Mouse (Mus musculus) hindbrain, embryonic 15.5 days (tissue): ENCODE measurements around the gene Npas3. TPM values are rescaled to one million over a fixed set of nuclear protein-coding genes. Genes with fewer than 3 reads are reported as not detected.

ENCODE experiments used
- ATAC-seq: fragments of 200-750 bp; cut with Nextera tagmentation; 2 replicates; pipeline ENCODE4 v1.8.0; 2017; ENCODE audit warnings: low read depth, moderate number of reproducible peaks, moderate TSS enrichment; ENCODE audit not compliant: low FRiP score
- H3K27ac ChIP-seq: fragments of 300-500 bp; sonication (generic); replicated peaks from 2 replicates; pipeline ENCODE4 v1.5.1; 2015; ENCODE audit warnings: mild to moderate bottlenecking, inconsistent platforms
- H3K27me3 ChIP-seq: fragments of 300-500 bp; sonication (generic); 2 replicates; pipeline ENCODE4 v1.6.1; 2015; ENCODE audit warnings: control low read depth, inconsistent platforms
- H3K36me3 ChIP-seq: fragments of 300-500 bp; sonication (generic); 2 replicates; pipeline ENCODE4 v1.6.1; 2015; ENCODE audit warnings: control low read depth, inconsistent platforms
- H3K4me1 ChIP-seq: fragments of 300-500 bp; sonication (generic); replicated peaks from 2 replicates; pipeline ENCODE4 v1.6.1; 2015; ENCODE audit warnings: control low read depth, inconsistent platforms
- H3K4me2 ChIP-seq: fragments of 300-500 bp; sonication (generic); 2 replicates; pipeline ENCODE4 v1.6.1; 2015; ENCODE audit warnings: moderate library complexity, mild to moderate bottlenecking, inconsistent platforms
- H3K4me3 ChIP-seq: fragments of 300-500 bp; sonication (generic); 2 replicates; pipeline ENCODE4 v1.5.1; 2015; ENCODE audit warnings: mild to moderate bottlenecking, inconsistent platforms
- H3K9ac ChIP-seq: fragments of 300-500 bp; sonication (generic); 2 replicates; pipeline ENCODE4 v1.6.1; 2015; ENCODE audit warnings: inconsistent platforms
- H3K9me3 ChIP-seq: fragments of 300-500 bp; sonication (generic); 2 replicates; pipeline ENCODE4 v1.6.1; 2016; ENCODE audit warnings: control low read depth, inconsistent platforms
- WGBS: fragments of 180-500 bp; shearing (Covaris S2); methylation state at CpG from one replicate; pipeline ENCODE4 v1.1.7; 2015; 5-methylcytosine and 5-hydroxymethylcytosine counted together
- polyA plus RNA-seq: library from polyadenylated mRNA; unstranded; fragments of >200 nt; fragmentation: Nextera tagmentation; extraction: Ambion mirVana; gene quantifications from 2 replicates; pipeline ENCODE4 v1.2.1, GENCODE M21; 2015

Gene Npas3
- polyA plus RNA-seq: 24.9 and 27.1 TPM in 2 replicates

DNA sequence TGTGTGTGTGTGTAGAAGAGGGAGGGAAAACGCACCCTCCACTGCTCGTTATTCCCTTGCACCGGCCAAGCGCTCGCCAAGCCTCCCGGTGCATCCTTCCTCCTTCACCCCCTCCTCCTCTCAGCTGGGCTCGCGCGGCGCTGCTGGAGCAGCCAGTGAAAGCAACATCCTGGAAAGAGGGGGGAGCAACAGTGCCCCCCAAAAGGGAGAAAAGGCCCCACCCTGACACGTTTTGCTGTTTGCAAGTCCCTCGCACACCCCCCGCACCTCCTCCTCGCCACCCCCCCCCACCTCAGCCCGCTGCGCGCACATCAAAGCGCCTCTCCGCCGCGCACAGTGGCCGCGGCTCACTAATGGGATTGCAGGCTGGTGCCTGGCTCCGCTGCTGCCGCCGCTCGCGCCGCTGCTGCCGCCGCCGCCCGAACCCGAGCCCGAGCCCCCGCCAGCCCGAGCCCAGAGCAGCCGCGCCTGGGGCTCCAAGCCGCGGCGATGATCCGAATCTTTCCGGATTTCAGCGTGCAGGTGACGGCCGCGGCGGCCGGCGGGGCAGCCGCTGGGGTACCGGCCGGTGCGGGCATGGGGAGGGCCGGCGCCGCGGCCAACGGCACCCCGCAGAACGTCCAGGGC, at the start of gene Npas3:
Gene Npas3 (plus strand): TSS at position 577 of the 627 bp plus-strand sequence.
- Histone ChIP-seq H3K9me3 (no peaks in the 10 kb centered on the region), H3K4me1 (peaks cover 43% of the 10 kb centered on the region), H3K27ac (peak within 1 kb of the TSS; percentile 89), H3K27me3 (no peaks in the 10 kb centered on the region), H3K4me3 (peak within 1 kb of the TSS; percentile 79), H3K9ac (peak within 1 kb of the TSS; percentile 78), H3K36me3 (no peaks in the 10 kb centered on the region), H3K4me2 (peak within 1 kb of the TSS; percentile 96)
- WGBS: under 1% methylated on average over 44 of the region's 62 CpGs
- peak; percentile 80 for ATAC-seq

DNA sequence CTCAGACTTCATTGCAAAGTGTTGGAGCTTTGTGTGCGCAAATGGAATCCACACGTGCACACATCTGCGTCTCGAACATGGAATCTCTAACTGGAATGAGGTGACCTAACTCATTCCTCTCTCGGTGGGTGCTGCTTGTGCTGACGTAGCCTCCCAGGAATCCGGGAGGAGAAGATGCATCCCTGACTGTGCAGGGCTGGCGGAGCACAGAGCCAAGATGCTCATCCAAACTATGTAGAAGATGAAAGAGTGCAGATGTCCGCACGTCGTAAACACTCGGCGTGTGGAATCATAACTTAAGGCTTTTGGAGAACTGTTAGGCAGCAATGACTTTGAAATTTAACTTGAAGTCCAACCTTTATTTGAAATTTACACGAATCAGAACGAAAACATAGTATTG, 31.3 kb upstream of the Npas3 start:
- Histone ChIP-seq H3K4me3 (no peak overlapping the region), H3K9ac (no peak overlapping the region), H3K27me3 (no peaks in the 10 kb centered on the region), H3K9me3 (no peaks in the 10 kb centered on the region), H3K4me2 (no peak overlapping the region), H3K27ac (no peak overlapping the region), H3K4me1 (no peaks in the 10 kb centered on the region), H3K36me3 (no peaks in the 10 kb centered on the region)
- WGBS: 93% methylated on average over 15 of the region's 15 CpGs
- no peak for ATAC-seq

DNA sequence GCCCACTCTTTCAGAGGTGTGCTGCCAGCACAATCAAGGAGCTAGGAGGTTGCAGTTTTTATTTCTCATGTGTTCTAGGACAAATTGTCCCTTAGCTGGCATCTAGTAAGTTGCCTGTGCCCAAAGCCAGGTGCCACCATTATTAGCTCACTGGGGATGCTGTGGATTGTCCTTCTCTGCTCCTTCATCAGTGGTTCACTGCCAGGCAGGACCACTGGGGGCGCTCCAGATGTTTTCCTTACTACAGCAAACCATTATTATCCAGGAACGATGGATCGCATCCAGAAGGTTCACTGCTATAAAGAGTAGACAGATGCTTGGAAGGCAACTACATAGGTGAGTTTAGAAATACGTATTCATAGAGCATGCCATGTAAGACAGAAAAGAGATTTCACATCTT, 25.7 kb upstream of the Npas3 start:
- H3K4me2 ChIP-seq: no peak overlapping the region
- no peaks in the 10 kb centered on the region for H3K36me3 ChIP-seq
- H3K9ac ChIP-seq: no peak overlapping the region
- no peak for ATAC-seq
- H3K9me3 ChIP-seq: no peaks in the 10 kb centered on the region
- H3K4me3 ChIP-seq: no peak overlapping the region
- H3K27me3 ChIP-seq: no peaks in the 10 kb centered on the region
- H3K4me1 ChIP-seq: no peaks in the 10 kb centered on the region
- WGBS: 70% methylated on average over 4 of the region's 4 CpGs
- no peak overlapping the region for H3K27ac ChIP-seq

DNA sequence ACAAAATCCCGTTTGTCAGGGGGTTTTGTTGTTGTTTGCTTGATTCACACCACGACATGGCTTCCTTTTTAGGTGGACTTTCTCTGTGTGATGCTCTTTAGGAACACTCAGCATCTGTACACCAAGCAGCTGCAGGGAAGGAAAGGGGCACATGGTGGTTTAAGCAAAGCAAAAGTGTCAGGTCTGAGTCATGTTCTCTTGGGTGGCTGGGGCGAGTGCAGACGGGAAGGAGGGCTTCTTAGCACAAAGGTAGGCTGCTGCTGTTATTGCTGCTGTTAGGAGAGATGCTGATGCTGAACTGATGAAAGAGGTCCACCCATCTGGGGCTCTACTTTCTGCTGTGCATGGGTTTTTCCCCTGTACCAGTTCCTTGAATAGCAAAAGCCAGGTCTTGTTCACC, 21.1 kb upstream of the Npas3 start:
- ATAC-seq: no peak
- WGBS: 65% methylated on average over 4 of the region's 4 CpGs
- no peaks in the 10 kb centered on the region for H3K4me1 ChIP-seq
- no peak overlapping the region for H3K27ac ChIP-seq
- H3K4me3 ChIP-seq: no peak overlapping the region
- H3K27me3 ChIP-seq: no peaks in the 10 kb centered on the region
- H3K36me3 ChIP-seq: no peaks in the 10 kb centered on the region
- H3K4me2 ChIP-seq: no peak overlapping the region
- H3K9ac ChIP-seq: no peak overlapping the region
- H3K9me3 ChIP-seq: no peaks in the 10 kb centered on the region

DNA sequence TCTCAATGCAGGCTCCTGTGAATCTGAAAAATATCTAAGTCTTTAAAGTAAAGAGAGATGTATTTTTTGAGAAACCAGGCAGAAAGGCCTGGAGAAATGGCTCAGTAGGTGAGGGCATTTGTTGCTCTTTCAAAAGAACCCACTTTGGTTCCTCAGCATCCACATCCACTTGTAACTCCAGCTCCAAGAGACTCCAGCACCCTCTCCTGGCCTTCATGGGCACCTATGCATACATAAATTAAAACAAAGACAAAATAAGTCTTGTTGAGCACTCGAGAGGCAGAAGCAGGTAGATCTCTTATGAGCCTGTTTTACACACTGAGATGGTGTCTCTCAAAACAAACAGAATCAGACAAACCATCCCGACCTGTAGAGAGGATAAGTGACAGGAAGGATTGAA, 19.1 kb upstream of the Npas3 start:
- H3K4me1 ChIP-seq: no peaks in the 10 kb centered on the region
- H3K4me3 ChIP-seq: no peak overlapping the region
- H3K36me3 ChIP-seq: no peaks in the 10 kb centered on the region
- no peak overlapping the region for H3K9ac ChIP-seq
- no peak overlapping the region for H3K4me2 ChIP-seq
- H3K27me3 ChIP-seq: no peaks in the 10 kb centered on the region
- no peak for ATAC-seq
- no peaks in the 10 kb centered on the region for H3K9me3 ChIP-seq
- H3K27ac ChIP-seq: no peak overlapping the region
- 85% methylated on average over 2 of the region's 2 CpGs for WGBS

DNA sequence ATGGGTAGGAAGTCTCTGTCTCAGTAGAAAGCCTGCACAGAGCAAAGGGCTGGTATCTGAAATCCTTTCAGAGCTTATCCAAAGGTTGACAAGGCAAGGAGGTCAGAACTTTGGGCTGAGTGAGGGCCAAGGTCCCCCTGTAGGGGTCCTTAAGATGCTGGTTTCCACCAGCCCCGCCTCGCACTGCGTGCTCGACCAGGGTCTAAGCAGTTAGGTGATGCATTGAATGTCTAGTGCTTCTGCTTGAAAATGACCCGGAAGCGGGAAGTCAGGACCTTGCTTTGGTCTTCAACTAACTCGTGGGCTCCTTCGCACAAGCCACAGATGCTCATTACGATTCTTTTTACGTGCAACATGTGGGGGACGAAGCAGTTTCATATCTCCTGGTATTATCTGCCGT, 2.3 kb upstream of the Npas3 start:
- no peaks in the 10 kb centered on the region for H3K9me3 ChIP-seq
- ATAC-seq: no peak
- WGBS: 3% methylated on average over 12 of the region's 12 CpGs
- no peaks in the 10 kb centered on the region for H3K27me3 ChIP-seq
- H3K4me2 ChIP-seq: peak overlapping the region; percentile 96
- peak overlapping the region; percentile 25 for H3K9ac ChIP-seq
- H3K27ac ChIP-seq: peak overlapping the region; percentile 89
- peak overlapping the region; percentile 79 for H3K4me3 ChIP-seq
- H3K4me1 ChIP-seq: peaks cover 36% of the 10 kb centered on the region
- H3K36me3 ChIP-seq: no peaks in the 10 kb centered on the region

DNA sequence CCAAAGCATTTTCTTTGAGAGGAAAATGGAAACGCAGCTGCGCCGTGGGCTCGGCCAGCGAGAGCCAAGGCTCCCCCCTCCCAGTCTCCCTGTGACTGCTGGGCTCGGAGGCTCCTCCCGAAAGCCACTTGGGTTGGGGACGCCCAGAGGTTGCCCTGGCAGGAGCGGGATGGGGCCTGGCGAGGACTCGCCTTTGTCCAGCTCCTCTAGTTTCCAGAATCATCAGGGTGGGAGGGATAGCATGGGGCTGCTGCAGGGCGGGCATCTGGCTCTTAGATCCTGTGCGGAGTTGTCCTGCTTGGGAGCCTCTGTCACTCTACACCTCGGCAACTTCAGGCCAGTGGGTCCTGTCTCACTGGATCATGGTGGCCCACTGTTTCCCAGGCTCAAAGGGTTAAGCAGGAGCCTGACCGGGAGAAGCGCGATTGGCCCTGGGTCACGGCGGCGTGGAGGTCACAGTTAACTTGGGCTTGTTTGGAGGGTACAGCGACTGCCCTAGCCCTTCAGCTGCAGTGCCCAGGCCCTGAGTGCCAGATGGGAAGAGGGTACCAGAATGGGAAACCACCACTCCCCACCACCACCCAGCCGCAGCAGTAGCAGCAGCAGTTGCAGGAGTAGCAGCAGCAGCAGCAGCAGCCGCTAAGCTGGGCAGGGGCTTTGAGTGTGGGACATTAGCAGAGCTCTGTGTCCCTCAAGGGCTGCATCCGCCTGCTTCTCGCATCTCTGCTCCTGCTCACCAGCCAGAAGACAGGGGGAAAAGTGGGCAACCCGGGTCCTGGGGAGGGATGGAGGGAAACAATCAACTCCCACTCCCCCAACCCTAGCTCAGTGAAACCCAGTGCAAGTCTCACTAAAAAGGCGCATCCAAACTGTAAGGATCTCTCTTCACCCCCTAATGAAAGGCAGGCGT, 1.6 kb upstream of the Npas3 start:
- under 1% methylated on average over 28 of the region's 28 CpGs for WGBS
- H3K27ac ChIP-seq: peak overlapping the region; percentile 89
- ATAC-seq: peak; percentile 49
- no peaks in the 10 kb centered on the region for H3K27me3 ChIP-seq
- H3K4me1 ChIP-seq: peaks cover 42% of the 10 kb centered on the region
- H3K4me2 ChIP-seq: peak overlapping the region; percentile 96
- H3K9ac ChIP-seq: peak overlapping the region; percentile 25
- H3K9me3 ChIP-seq: no peaks in the 10 kb centered on the region
- H3K4me3 ChIP-seq: peak overlapping the region; percentile 79
- H3K36me3 ChIP-seq: no peaks in the 10 kb centered on the region

DNA sequence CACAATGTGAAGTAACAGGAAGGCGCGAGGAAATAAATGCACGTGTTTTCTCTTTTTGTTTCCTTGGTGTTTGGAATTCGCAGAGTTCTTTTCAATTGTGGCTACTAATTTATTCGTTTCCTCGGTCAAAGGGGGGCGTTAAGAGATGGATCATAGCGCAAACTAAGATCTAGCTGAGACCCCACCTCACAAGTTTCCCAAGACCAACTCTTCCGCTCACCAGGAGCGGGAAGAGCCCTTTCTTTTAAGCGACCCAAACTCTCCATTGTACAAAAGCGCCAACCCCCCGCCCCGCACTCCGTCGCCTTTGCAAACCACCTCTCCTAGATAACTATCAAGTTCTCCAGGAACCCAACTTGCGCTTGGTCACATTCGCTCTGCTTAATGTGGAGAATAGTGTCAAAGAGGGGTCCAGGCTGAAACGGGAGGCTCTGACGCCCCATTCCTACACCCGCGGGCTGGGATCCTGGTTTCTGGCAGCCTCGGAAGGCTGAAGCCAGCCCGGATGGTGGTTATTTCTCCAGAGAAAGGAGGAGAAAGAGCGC, 914 bp upstream of the Npas3 start:
- ATAC-seq: no peak
- Histone ChIP-seq H3K9me3 (no peaks in the 10 kb centered on the region), H3K27me3 (no peaks in the 10 kb centered on the region), H3K9ac (peak overlapping the region; percentile 78), H3K27ac (peak overlapping the region; percentile 89), H3K4me2 (peak overlapping the region; percentile 96), H3K4me1 (peaks cover 43% of the 10 kb centered on the region), H3K4me3 (peak overlapping the region; percentile 79), H3K36me3 (no peaks in the 10 kb centered on the region)
- WGBS: under 1% methylated on average over 25 of the region's 25 CpGs

DNA sequence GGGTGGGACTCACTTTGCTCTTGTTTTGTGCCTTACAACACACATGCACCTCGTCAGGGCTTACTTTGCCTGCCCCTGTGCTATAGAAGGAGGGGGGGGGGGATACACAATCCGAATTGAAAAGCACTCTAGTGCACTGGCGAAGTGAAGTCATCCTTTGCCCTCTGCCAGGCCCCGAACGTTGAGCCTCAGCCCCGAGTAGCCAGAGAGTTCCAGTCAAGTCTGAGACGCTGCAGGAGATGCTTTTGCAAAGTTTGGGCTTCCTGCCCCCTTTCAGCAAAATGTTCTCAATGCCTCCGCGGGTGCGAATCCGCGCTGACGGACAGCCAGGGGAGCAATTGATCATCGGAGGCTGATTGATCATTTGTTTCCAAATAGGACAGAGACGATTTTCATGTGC, 319 bp downstream of the Npas3 start:
- Histone ChIP-seq H3K4me1 (peaks cover 45% of the 10 kb centered on the region), H3K4me3 (peak overlapping the region; percentile 79), H3K27me3 (no peaks in the 10 kb centered on the region), H3K4me2 (peak overlapping the region; percentile 96), H3K27ac (peak overlapping the region; percentile 89), H3K36me3 (no peaks in the 10 kb centered on the region), H3K9ac (peak overlapping the region; percentile 78), H3K9me3 (no peaks in the 10 kb centered on the region)
- WGBS: under 1% methylated on average over 15 of the region's 15 CpGs
- no peak for ATAC-seq

DNA sequence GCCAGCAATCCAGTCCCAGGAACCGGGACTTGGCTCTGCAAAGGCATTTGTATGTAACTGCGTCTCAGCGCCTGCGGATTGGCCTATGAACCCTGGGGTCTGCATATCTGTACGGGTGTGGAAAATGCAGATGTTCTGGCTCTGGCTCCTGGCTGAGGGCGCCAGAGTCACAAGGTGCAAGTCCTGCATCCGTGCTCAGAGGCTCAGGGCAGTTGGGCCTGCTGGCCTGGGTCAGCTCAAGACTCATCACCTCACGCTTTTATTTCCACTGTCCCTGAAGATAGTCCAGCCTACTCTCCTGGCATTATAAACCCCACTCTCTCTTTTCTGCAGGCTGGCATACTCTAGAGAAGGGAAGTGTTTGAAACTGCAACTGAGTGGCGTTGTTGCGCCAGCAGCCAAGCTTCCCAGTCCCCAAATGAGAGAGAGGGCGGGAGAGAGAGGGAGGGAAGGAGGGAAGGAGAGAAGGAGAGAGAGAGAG, 3.3 kb downstream of the Npas3 start:
- H3K4me3 ChIP-seq: peak overlapping the region; percentile 75
- peaks cover 48% of the 10 kb centered on the region for H3K4me1 ChIP-seq
- H3K27me3 ChIP-seq: no peaks in the 10 kb centered on the region
- H3K4me2 ChIP-seq: peak overlapping the region; percentile 80
- WGBS: 0% methylated on average over 11 of the region's 11 CpGs
- peak; percentile 44; the same call in 1 of the 2 replicates for ATAC-seq
- H3K27ac ChIP-seq: peak overlapping the region; percentile 92
- H3K9ac ChIP-seq: peak overlapping the region; percentile 43
- no peaks in the 10 kb centered on the region for H3K9me3 ChIP-seq
- no peaks in the 10 kb centered on the region for H3K36me3 ChIP-seq

DNA sequence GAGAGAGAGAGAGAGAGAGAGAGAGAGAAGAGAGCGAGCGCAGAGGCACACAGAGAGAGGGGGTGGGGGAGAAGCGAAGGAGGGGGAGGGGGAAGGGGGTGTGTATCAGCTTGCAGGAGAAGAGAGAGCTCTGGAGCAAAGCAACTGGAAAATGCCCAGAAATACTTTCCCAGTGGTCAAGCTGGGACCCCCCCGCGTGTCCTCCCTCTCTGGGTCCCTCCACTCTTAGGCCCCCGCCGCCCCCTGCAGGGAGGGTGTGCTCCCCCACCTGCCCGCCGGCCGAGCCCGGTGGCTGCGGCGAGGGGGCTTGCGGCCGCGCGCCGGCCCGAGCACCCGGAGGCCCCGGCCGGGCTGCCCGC, 3.7 kb downstream of the Npas3 start:
- H3K9me3 ChIP-seq: no peaks in the 10 kb centered on the region
- H3K27ac ChIP-seq: peak overlapping the region; percentile 92
- no peaks in the 10 kb centered on the region for H3K27me3 ChIP-seq
- peak overlapping the region; percentile 93 for H3K9ac ChIP-seq
- no peaks in the 10 kb centered on the region for H3K36me3 ChIP-seq
- H3K4me1 ChIP-seq: peaks cover 44% of the 10 kb centered on the region
- H3K4me3 ChIP-seq: peak overlapping the region; percentile 75
- peak overlapping the region; percentile 80 for H3K4me2 ChIP-seq
- 4% methylated on average over 9 of the region's 23 CpGs for WGBS
- peak; percentile 57; the same call in 1 of the 2 replicates for ATAC-seq
